Mouse (Mus musculus): ENCODE measurements around the gene Prl2c3. TPM values are rescaled to one million over a fixed set of nuclear protein-coding genes. Genes with fewer than 3 reads are reported as not detected.
A peak's percentile ranks its signal among the peaks of the same experiment; 100 is the strongest.
"Not testable (repeated sequence)": the region's sequence is repeated elsewhere in the genome, so short reads cannot be mapped to it uniquely, and the experiment has no call there.

Prl2c3 gene
- 0.42 and 0.71 TPM in 2 replicates for polyA plus RNA-seq (2015; fragmentation: Nextera tagmentation; extraction: Ambion mirVana)

DNA sequence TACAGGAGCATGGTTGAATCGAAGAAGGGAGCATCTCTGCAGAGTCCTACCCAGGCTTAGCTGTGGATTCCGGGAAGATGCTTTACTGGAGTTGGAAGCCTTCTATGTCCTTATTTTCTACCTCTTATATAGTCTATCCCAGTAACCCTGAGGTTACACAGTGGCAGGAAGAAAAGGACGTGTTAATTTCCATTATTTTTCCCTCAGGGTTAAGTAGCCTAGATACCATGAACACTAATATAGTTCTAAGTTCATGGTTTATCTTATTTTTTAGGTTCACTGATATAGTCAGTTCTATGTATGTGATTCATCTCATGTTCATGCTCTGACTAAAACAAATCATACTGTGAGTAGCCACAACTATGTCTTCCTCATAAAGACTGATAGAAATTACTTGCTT is at the start of gene Prl2c3:
TSS of gene Prl2c3 (minus strand) at position 101 of the 400 bp plus-strand sequence.
- not testable (repeated sequence) for H3K9ac ChIP-seq; H3K9me3 ChIP-seq; H3K36me3 ChIP-seq; H3K27me3 ChIP-seq; H3K27ac ChIP-seq; H3K4me1 ChIP-seq; H3K4me3 ChIP-seq; H3K4me2 ChIP-seq; ATAC-seq (ENCODE audit: insufficient number of reproducible peaks, low FRiP score, low TSS enrichment, low read depth)
- WGBS: 69% methylated on average over 3 of the region's 3 CpGs

GRCm38 (mm10) chr13:12848254-12848653 is 48.4 kb upstream of the Prl2c3 start:
- H3K36me3 ChIP-seq, H3K4me1 ChIP-seq, H3K27ac ChIP-seq, H3K9ac ChIP-seq, H3K4me3 ChIP-seq, H3K4me2 ChIP-seq, H3K27me3 ChIP-seq: not testable (repeated sequence)
- 82% methylated on average over 4 of the region's 4 CpGs for WGBS
- ATAC-seq (ENCODE audit: insufficient number of reproducible peaks, low FRiP score, low TSS enrichment, low read depth): peak; percentile 42; the same call in 1 of the 2 replicates
- peaks cover 16% of the 10 kb centered on the region for H3K9me3 ChIP-seq

DNA sequence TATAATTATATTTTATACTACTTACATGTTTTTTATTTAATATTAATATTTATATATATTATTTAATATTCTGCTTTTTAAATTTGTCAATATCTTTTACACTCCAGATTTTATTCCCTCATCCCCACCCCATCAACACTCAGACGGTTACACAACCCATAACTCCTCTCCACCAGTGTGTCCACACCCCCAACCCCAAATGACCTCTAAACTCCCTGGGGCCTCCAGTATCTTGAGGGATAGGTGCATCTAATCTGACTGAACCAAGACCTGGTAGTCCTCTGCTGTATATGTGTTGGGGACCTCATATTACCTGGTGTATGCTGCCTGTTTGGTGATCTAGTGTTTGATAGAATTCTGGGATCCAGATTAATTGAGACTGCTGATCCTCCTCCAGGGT is 44.8 kb upstream of the Prl2c3 start:
- not testable (repeated sequence) for H3K27me3 ChIP-seq, H3K4me3 ChIP-seq, H3K4me2 ChIP-seq, H3K27ac ChIP-seq, H3K36me3 ChIP-seq, H3K4me1 ChIP-seq, H3K9ac ChIP-seq
- 84% methylated on average over 1 of the region's 1 CpGs for WGBS
- H3K9me3 ChIP-seq: peaks cover 21% of the 10 kb centered on the region
- peak; percentile 25; the same call in 1 of the 2 replicates for ATAC-seq (ENCODE audit: insufficient number of reproducible peaks, low FRiP score, low TSS enrichment, low read depth)

GRCm38 (mm10) chr13:12837546-12837945 is 37.7 kb upstream of the Prl2c3 start:
- 75% methylated on average over 2 of the region's 2 CpGs for WGBS
- not testable (repeated sequence) for H3K4me2 ChIP-seq, H3K4me1 ChIP-seq, H3K4me3 ChIP-seq, H3K36me3 ChIP-seq, H3K27ac ChIP-seq, H3K27me3 ChIP-seq, H3K9ac ChIP-seq
- 0 out of 2 replicates have a peak, but pooled peaks have one; percentile 59 for ATAC-seq (ENCODE audit: insufficient number of reproducible peaks, low FRiP score, low TSS enrichment, low read depth)
- peaks cover 27% of the 10 kb centered on the region; the same call in 1 of the 2 replicates for H3K9me3 ChIP-seq

DNA sequence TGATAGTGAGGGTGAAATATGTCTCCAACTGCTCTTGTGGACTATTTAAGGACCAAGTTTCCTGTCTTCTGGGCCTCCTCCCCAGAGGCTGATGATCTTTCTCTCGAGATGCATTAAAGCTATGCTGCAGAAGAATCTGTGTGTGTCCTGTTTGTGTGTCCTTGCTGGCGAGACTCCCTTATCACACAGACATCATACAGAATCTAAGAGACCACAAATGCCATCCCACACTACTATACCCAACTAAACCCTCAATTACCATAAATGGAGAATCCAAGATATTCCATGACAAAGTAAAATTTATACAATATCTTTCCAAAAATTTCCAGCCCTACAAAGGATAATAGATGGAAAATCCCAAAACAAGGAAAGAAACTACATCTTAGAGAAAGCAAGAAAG is 31.9 kb upstream of the Prl2c3 start:
- 70% methylated on average over 2 of the region's 2 CpGs for WGBS
- H3K27ac ChIP-seq: no peak overlapping the region
- no peaks in the 10 kb centered on the region for H3K36me3 ChIP-seq
- H3K4me2 ChIP-seq: no peak overlapping the region
- H3K4me1 ChIP-seq: no peaks in the 10 kb centered on the region
- no peak overlapping the region for H3K4me3 ChIP-seq
- H3K9ac ChIP-seq: no peak overlapping the region
- peaks cover 28% of the 10 kb centered on the region; the same call in 1 of the 2 replicates for H3K9me3 ChIP-seq
- no peak for ATAC-seq (ENCODE audit: insufficient number of reproducible peaks, low FRiP score, low TSS enrichment, low read depth)
- H3K27me3 ChIP-seq: no peaks in the 10 kb centered on the region

GRCm38 (mm10) chr13:12829031-12829430 is 29.2 kb upstream of the Prl2c3 start:
- Histone ChIP-seq H3K4me3 (no peak overlapping the region), H3K4me2 (no peak overlapping the region), H3K9me3 (peaks cover 36% of the 10 kb centered on the region; the same call in 1 of the 2 replicates), H3K27ac (no peak overlapping the region), H3K9ac (no peak overlapping the region), H3K36me3 (no peaks in the 10 kb centered on the region), H3K27me3 (no peaks in the 10 kb centered on the region), H3K4me1 (no peaks in the 10 kb centered on the region)
- no peak for ATAC-seq (ENCODE audit: insufficient number of reproducible peaks, low FRiP score, low TSS enrichment, low read depth)
- 86% methylated on average over 5 of the region's 5 CpGs for WGBS

- H3K4me1 ChIP-seq, H3K27ac ChIP-seq, H3K4me3 ChIP-seq, H3K36me3 ChIP-seq, H3K4me2 ChIP-seq, H3K27me3 ChIP-seq, H3K9ac ChIP-seq: not testable (repeated sequence)
- peaks cover 24% of the 10 kb centered on the region for H3K9me3 ChIP-seq
- WGBS: 67% methylated on average over 4 of the region's 4 CpGs
- peak; percentile 77 for ATAC-seq (ENCODE audit: insufficient number of reproducible peaks, low FRiP score, low TSS enrichment, low read depth)
Observed at GRCm38 (mm10) chr13:12824500-12825176, 24.8 kb upstream of the Prl2c3 start.

- not testable (repeated sequence) for H3K4me3 ChIP-seq; H3K4me2 ChIP-seq; ATAC-seq (ENCODE audit: insufficient number of reproducible peaks, low FRiP score, low TSS enrichment, low read depth); H3K27me3 ChIP-seq; H3K36me3 ChIP-seq; H3K27ac ChIP-seq; H3K9ac ChIP-seq; H3K4me1 ChIP-seq; H3K9me3 ChIP-seq
- 79% methylated on average over 5 of the region's 5 CpGs for WGBS
Observed at GRCm38 (mm10) chr13:12813734-12814424, 14.0 kb upstream of the Prl2c3 start.

DNA sequence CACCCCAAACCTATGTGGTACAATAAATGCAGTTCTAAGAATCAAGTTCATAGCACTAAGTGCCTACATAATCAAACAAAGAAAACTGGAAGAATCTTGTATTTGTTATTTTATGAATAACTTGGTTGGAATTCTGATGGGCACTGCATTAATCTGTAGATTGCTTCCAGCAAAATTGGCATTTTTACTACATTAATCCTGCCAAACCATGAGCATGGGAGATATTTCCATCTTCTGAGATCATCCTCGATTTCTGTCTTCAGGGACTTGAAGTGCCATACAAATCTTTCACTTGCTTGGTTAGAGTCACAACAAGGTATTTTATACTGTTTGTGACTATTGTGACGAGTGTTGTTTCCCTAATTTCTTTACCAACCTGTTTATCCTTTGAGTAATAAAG is 9.7 kb upstream of the Prl2c3 start:
- no peak for ATAC-seq (ENCODE audit: insufficient number of reproducible peaks, low FRiP score, low TSS enrichment, low read depth)
- H3K9ac ChIP-seq: no peak overlapping the region
- no peaks in the 10 kb centered on the region for H3K27me3 ChIP-seq
- 57% methylated on average over 2 of the region's 2 CpGs for WGBS
- H3K4me1 ChIP-seq: no peaks in the 10 kb centered on the region
- peaks cover 3% of the 10 kb centered on the region; the same call in 1 of the 2 replicates for H3K9me3 ChIP-seq
- H3K36me3 ChIP-seq: no peaks in the 10 kb centered on the region
- no peak overlapping the region for H3K27ac ChIP-seq
- H3K4me3 ChIP-seq: no peak overlapping the region
- H3K4me2 ChIP-seq: no peak overlapping the region

GRCm38 (mm10) chr13:12808793-12809512 is 9.1 kb upstream of the Prl2c3 start:
- not testable (repeated sequence) for H3K4me2 ChIP-seq; H3K4me3 ChIP-seq; H3K9ac ChIP-seq; H3K4me1 ChIP-seq; ATAC-seq (ENCODE audit: insufficient number of reproducible peaks, low FRiP score, low TSS enrichment, low read depth); H3K27me3 ChIP-seq; H3K27ac ChIP-seq; H3K9me3 ChIP-seq; H3K36me3 ChIP-seq
- 65% methylated on average over 3 of the region's 3 CpGs for WGBS

DNA sequence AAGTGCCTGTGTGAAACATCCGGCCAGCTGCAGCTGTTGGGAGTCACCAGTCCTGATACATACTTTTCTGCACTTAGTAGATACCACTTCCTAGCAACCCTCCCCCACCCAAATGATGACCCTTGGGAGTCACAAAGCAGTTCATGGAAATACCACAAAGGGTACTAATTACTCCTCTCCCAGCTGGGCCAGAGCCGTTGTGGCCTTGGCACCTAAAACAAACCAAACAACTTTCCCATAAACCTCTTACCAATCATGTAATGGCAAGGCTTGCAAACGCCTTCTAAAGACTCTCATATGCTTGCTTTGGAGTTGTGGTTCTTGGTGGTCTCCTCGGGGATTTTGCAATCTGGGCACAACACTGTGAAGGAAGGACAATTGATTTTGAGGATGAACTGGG is 6.6 kb upstream of the Prl2c3 start:
- not testable (repeated sequence) for H3K4me2 ChIP-seq; H3K4me1 ChIP-seq; H3K36me3 ChIP-seq; H3K27me3 ChIP-seq; H3K4me3 ChIP-seq; H3K9ac ChIP-seq; H3K9me3 ChIP-seq; ATAC-seq (ENCODE audit: insufficient number of reproducible peaks, low FRiP score, low TSS enrichment, low read depth); H3K27ac ChIP-seq
- WGBS: 55% methylated on average over 4 of the region's 4 CpGs
